Mouse (Mus musculus) activated CD4-positive, CD25-positive, alpha-beta regulatory T cell, adult 4 months (primary cell): ENCODE measurements around the gene Gm49322. TPM values are rescaled to one million over a fixed set of nuclear protein-coding genes. Genes with fewer than 3 reads are reported as not detected.
A peak's percentile ranks its signal among the peaks of the same experiment; 100 is the strongest.

ENCODE experiments used
- ATAC-seq: one replicate; pipeline ENCODE4 v1.8.0; 2017
- polyA plus RNA-seq, 2 experiments: library from polyadenylated mRNA; unstranded; fragments of 100-300 nt; shearing (Covaris generic); gene quantifications; one replicate each; pipeline ENCODE4 v1.2.1; 2017

Gene Gm49322
- polyA plus RNA-seq, 2 experiments from 2014 or later: 9.5 to 11.5 TPM

DNA sequence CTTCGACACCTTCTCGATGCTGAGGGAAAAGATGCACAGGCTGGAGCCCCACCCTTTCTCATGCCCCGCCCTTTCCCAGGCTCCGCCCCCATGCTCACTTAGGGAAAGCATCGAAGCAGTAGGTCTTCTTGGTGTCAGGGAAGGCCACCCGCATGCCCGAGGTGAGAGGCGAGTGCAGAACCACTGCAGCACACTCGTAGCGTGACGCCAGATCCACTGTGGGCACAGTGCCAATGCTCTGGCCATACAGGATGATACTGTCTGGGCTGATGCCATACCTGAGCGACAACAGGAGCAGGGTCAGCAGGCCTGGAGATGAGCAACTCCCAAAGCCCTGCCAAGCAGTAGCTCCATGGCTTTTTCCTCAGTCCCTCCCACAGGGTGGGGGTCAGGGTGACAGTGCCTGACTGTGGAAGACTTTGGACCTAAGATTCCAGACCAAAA, 21.8 kb upstream of the Gm49322 start:
- no peak for ATAC-seq

DNA sequence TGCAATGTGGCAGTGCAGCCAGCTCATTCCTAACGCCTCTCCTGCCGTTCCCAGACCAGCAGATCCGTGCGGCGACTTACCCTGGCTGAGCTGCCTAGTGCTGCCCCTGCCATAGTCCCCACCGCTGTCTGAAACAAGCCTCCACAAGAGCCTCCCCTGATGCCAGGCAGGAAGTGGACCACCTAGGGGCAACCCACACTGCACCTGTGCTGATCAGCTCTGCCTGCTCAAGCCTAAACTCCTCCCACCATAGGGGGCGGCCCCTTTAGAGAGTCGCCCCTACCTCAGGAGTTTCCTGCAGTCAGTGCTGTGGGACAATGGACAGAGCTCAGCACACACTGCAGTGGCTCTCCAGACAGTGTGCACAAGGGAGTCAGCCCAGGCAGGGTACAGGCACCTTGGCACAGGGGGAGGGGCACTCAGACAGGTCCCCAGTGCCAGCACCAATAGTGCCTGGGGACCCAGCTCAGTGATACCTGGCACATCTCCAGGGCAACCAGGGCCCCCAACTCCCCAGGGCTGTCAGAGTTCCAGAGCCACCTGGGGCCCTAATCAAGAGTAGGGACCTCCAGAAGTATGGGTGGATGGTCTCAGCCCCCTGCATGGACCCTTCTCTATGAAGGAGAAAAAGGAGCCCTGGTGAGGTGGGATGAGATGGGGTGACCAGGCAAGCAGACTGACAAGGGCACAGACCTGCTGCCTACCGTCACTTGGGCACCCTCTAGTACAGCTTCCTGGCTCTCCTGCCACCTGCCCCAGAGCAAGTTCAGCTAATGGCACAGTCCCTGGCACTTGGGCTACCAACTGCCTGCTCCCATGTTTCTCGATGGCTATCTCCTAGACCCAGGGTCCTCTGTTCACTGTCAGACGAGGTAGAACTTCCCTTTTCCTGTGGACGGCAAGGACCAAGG, 20.9 kb upstream of the Gm49322 start:
- ATAC-seq: no peak

DNA sequence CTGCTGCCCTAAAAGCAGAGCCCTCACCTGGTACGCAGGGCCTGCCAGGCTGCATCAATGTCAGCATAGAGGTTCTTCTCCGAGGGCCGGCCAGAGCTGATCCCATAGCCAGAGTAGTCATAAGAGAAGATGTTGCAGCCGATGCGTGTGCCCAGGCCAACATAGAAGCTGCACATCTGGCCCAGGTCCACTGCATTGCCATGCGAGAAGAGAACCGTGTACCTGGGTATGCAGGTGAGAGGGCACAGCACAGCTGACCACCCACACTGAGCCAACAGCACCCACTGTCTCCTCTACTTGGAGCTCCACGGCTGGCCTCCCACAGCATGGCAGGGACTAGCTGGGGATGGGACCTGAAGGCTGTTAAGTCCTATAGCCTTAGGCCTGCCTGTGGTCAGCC, 20.2 kb upstream of the Gm49322 start:
- ATAC-seq: no peak

DNA sequence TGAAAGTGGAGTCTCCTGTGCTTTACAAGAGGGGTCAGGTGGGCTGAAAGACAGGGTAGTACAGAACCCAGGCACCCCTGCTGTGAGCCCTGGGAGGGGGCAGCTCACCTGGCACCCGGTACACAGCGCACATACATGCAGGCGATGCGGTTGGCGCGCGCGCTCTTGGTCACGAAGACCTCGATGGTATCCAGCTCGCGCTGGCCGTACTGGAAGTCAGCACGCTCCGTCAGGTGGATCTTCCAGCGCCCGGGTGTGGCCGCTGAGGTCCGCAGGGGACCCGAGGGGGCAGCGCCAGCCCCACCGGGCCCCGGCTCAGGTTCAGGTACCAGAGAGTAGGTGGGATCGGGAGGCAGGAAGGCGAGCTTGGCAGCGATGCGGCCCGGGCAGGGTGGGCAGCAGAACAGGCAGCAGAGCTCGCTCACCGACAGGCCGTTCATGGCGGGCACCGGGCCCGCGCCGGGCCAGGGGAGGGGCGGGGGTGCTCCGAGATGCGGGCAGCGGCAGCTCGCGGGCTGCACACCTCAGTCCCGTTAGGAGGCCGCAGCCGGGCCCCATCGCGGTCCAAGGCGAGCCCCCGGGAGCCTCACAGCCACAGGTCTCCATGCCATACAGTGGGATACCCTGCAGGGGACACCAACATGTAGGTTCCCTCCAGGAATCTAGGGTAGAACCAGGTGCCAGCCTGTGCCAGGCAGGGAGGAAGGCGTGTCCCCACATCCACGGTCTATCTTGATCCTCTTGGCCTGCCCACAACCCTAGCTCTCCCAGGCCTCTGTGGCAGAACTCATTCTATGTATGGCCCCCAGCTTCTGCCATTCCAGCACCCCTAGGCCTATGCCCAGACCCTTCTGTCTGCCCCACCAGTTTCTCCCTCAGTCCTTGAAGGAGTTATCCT, 19.2 kb upstream of the Gm49322 start:
- ATAC-seq: no peak

DNA sequence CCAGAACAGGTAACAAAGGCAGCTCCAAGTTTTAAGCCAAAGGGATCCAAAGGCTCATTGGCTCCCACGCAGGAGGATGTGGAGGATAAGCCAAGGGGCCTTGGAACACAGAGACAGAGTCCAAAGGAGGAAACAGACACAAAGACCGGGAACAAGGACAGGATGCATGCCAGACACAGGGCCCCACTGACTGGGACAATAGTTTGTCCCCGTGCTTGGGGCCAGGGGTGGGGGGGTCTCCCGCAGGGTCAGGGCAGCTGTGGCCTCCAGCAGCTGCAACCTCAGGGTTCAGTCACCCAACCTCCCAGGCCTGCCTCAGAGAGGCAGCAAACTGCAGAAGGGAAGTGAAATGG, 18.5 kb upstream of the Gm49322 start:
- no peak for ATAC-seq

DNA sequence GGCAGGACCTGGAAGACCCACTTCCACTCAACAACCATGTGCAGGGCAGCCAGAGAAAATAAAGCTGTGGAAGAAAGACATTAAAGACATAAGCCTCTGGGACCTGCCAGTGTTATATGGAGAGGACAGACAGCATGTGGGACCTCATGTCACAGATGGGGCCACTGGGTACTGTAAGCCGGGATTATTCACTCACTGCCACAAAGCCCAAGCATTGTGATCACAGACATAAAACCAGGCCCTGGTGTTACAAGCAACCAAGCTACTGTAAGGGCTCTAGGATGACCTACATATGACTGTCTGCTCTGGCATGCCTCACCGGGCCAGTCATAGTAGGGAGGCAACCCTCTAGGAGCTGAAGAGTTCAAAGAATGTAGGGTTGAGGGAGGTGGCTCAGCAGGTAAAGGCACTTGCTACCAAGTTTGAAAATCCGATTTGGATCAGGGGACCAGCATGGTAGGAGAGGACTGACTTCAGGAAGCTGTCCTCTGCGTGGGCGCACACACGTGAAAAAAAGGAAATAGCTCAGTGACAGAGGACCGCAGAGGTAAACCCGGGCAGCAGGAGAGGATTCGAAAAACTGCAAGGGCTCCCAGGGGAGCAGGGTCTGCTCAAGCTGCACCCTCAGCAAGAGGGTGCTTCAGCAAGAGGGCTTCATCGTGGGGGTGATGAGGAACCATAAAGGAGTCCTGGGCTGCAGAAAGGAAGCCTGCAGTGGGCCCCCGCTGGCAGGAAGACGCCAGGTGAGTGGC, 16.5 kb upstream of the Gm49322 start:
- ATAC-seq: peak; percentile 7

DNA sequence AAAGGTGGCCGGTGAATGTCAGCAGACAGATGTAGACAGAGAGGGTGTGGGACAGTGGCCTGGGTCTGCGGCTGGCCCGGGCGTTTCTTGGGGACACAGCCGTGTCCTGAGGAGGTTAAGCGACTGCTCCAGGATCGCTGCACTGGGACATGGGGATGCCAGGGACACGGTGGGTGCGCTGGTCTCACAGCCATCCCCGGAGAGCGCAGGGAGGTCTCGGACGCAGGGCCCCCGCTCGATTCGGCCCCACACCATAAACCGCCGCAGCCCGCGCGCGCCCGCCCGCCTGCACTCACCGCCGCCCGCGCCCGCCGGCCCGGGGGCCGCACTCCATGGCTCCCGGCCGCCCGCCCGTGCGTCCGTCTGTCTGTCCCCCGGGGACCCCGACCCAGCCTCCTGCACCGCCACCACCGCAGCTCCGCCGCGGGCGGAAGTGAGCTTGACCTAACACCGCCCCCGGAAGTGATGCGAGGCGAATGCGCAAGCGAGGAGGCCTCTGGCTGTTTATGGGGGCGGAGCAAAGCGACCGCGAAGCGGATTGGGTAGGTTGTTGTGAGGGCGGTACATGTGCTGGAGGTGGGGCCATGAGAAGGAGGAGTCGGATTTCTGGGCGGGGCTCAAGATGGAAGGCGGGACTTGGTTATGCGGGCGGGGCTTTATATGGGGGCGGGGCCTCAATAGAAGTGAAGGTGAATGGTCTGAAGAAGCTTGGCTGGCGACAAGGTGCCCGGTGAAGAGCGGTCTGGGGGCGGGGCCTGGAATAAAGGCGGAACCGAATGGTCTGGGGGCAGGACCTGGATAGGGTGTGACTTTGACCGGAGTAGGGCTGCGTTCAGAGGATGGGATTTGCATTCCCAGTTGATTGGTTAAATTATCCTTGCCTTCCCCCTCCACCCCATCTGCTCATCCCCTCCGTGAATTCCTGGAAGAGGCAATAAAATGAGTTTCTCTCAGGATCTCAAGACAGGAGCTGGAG, 15.7 kb upstream of the Gm49322 start, which contains the start of gene Abhd17a:
Abhd17a (minus strand) TSS at position 463 of the 976 bp plus-strand sequence.
- peak; percentile 95 for ATAC-seq

DNA sequence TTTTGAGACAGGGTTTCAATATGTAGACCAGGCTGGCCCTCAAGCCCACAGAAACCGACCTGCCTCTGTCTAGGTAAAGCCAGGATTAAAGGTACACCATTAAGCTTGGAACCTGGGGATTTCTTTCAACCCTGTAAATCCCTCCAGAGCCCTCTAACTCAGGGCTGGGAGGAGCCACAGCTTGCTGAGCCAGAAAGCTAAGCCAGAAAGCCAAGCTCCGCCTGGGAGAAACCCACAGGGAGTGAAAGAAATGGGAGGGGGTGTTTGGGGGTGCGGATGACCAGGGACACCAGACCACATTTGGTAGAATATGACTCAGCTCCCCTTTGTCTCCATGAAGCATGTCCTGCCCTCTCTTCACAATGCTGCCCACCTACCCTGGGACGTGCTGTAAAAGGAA, 9.5 kb upstream of the Gm49322 start:
- no peak for ATAC-seq

DNA sequence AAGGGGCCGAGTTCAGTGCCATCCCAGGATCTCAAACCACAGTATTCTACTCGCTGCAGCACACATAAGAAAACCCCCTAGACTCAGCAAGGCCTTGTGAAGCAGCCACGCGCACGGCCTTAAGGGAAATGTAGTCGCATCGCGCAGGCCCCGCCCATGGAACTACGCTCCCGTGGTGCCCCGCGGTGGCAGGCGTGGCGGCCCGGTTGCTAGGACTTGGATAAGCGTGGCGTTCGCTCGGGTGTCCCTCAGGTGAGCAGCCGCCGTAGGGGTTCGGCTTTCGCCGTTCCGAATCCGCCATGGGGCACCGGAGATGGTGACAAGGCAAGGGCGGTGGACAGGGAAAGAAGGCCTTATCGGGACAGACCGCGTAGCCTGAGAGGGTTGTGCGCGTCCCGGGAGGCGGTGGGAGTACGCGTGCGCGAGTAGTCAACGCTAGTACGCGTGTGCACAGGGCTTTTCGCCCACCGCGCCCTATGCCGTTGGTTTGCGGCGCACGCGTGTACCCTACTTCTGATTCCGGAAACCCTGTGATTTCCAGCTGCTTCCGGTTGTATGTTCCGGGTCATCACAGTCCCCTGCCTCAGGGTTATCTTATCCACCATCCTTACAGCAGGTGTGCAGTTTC, 3.0 kb upstream of the Gm49322 start, which contains the start of the genes Scamp4 and Adat3:
Scamp4 (plus strand) TSS at position 175 of the 628 bp plus-strand sequence.
Adat3 (plus strand) TSS at position 183 of the 628 bp plus-strand sequence.
- peak; percentile 80 for ATAC-seq

DNA sequence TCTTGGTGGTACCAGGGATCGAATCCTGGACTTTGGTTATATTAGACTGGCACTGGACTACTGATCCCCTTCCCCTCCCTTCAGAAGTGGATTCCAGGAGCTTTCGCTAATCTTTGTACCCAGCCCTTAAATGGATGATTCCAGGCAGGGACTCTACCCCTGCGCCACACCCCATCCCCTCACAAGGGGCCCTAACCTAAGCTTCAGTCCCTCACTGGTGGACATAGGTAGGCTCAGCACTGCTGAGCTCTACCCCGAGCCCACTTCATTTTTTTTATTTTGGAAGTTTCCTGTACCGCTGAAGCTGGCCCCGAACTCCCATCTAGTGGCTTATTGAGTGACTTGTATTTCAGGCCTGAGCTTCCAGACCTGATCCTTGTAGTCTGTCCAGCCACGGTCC, 2.5 kb upstream of the Gm49322 start:
- no peak for ATAC-seq

DNA sequence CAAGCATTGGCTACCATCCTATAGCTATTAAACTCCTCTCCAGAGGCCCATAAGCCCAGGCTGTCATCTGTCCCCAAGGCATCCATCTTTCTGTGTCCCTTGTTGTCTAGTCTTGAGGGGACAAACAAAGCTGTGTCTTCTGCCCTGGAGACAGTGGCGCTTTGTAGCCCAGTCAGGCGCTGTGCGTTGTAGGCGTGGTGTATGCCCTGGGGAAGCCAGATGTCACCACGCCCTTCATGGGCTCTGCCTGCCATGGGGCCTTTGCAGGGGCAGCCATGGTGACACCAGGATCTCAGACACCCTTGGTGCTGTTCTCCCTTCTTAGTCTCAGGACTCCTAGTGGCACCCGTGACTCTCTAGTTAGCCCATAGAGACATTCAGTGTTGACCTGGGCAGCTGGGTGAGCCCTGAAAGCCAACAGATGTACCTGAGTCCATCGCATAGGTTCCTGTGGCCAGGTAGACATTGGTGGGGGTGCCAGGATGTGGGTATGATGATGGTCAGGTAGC, 1.8 kb upstream of the Gm49322 start:
- ATAC-seq: no peak

DNA sequence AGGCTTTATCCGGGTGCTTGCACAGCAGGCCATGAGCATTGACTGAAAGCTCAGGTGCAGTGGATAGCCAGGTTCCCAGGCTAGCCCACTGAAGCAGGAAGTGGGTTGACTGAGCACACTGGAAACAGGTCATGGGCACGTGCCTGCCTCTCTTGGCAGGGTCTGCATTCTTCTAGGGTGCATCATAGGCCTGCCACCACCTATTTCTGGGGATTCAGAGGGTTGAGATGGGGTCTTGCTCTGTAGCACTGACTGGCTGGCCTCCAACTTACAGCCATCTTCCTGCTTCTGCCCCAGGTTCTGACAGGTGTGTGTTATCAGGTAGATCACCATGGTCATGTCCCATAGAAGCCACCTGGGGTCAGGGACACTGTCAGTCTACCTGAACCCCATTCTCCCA, 833 bp upstream of the Gm49322 start:
- no peak for ATAC-seq

DNA sequence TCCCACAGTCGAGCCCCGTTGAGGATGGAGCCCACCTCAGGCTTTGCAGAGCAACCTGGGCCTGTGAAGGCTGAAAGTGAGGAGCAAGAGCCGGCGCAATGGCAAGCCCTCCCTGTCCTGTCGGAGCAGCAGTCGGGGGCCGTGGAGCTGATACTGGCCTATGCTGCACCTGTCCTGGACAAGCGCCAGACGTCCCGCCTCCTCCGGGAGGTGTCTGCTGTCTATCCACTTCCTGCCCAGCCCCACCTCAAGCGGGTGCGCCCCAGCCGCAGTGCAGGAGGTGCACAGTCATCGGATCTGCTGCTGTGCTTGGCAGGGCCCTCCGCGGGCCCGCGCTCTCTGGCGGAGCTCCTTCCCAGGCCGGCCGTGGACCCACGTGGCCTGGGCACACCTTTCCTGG, 485 bp downstream of the Gm49322 start:
- ATAC-seq: peak; percentile 52

DNA sequence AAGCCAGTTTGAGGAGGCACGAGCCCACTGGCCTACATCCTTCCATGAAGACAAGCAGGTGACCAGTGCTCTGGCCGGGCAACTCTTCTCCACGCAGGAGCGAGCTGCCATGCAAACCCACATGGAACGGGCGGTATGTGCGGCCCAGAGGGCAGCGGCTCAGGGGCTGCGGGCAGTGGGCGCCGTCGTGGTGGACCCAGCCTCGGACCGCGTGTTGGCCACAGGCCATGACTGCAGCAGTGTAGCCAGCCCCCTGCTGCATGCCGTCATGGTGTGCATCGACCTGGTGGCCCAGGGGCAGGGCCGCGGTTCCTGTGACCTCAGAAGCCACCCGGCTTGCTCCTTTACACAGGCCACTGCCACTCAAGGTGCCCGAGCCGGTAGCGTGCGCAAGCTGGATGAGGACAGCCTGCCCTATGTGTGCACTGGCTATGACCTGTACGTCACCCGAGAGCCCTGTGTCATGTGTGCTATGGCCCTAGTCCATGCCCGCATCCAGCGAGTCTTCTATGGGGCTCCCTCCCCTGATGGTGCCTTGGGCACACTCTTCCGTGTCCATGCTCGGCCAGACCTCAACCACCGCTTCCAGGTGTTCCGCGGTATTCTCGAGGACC, 1.0 kb downstream of the Gm49322 start:
- no peak for ATAC-seq

DNA sequence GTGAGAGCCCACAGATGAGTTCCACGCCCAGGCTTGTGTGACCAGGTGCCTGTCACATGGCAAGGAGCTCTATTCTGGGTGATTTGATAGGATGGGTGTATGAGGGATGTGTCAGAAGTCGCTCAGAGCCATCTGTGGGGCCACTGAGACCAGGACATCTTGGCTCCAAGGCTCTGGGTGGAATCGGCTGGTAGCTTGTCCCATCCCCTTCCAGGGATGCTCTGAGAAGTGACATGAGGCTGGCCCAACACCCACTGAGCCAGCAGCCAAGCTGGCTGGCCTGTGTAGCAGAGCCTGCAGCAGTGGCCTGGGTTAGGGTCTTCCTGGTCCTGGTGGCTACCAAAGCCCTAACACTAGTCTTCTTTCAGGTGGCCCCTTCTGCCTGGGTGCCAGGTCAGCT, 2.6 kb downstream of the Gm49322 start:
- no peak for ATAC-seq

DNA sequence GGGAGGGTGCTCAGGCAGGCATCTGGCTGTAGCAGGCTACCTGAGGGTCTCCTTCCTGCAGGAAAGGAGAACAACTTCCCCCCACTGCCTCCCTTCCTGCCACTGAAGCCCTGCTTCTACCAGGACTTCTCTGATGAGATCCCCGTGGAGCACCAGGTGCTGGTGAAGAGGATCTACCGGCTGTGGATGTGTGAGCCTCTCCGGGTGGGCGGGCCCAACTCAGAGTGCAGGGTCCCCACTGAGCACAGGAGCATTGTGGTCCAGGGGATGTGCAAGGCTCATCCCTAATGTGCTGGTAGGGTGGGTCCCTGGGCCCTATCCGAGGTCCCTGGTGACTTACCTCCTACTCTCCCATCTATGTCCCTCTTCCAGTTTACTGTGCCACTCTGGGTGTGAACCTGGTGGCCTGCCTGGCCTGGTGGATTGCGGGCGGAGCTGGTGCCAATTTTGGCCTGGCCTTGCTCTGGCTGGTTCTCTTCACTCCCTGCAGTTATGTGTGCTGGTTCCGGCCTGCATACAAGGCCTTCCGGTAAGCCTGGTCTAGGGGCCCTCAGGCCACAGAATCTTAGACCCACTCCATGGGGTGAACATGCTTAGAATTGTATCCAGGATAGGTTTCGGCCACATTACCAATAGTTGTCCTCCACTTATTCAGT, 3.6 kb downstream of the Gm49322 start:
- ATAC-seq: no peak

DNA sequence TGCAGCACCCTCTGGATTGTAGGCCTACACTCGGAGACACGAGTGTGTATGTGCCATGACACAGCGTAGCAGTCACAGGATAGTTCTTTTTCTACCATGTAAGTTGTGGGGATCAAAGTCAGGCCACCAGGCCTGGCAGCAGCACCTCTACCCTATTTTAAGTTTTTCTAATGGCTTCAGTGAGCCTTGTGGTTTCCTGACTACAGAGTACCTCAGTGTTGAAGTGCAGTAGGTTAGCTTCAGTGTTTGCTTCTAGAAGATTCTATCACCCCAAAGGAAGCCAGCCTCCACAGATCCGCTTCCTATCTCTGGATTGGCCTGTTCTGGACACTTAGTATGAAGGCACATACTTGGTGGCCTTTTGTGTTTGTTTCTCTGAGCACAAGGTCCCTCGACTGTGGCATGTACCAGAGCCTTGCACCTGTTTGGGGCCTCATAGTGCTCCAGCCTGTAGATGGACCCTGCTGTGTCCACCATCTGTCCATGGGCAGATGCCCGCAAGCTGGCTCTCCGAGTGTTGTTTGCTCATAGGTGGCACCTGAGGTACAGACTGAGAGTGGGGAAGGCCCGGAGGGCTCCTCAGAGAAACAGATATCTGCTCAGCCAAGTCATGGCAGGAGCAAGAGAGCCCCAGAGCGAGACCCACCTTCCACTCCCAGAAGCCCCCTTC, 4.4 kb downstream of the Gm49322 start:
- ATAC-seq: peak; percentile 31

DNA sequence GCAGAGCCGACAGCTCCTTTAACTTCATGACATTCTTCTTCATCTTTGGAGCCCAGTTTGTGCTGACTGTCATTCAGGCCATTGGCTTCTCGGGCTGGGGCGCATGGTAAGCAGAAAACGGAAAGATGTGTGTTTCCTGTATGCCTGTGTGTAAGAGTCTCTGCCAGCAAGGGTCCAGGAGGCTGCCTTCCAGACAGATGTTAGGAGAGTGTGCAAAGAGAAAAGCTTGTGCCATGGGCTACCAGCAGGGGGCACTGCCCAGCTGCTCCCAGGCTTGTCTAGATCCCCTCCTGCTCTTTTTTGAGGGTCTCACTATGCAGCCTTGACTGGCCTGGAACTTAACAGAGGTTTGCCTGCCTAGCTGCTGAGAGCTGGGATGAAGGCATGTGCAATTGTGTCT, 5.2 kb downstream of the Gm49322 start:
- ATAC-seq: no peak

DNA sequence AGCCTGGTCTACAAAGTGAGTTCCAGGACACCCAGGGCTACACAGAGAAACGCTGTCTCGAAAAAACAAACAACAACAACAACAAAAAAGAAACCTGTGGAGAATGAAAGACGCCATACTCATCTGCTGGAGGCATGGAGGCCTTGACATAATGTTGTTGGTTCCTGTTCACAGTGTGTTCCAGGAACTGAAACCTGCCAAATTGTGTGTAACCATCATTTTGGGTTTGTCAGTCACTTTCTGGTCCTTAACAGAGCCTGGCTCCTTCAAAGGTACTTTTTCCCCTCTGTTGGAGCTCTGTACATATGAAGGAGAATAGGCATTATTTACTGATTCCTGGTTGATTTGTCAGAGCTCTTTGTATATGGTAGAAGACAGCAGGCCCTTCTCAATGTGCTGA, 6.1 kb downstream of the Gm49322 start:
- no peak for ATAC-seq
